Mouse (Mus musculus): ENCODE results near the gene Gpd1. TPM values are rescaled to one million over a fixed set of nuclear protein-coding genes. Genes with fewer than 3 reads are reported as not detected.
A peak's percentile ranks its signal among the peaks of the same experiment; 100 is the strongest.

The Gpd1 gene
- polyA plus RNA-seq, 1 experiment: 108 TPM

GRCm38 (mm10) chr15:99712666-99713559, 4.4 kb upstream of the Gpd1 start:
- no peak for DNase-seq
- no peaks in the 10 kb centered on the region for H3K27me3 ChIP-seq (ENCODE audit: control insufficient read depth, insufficient read depth, low read length)
- TF ChIP-seq CTCF (IDR thresholded peaks at IDR 0.05; ENCODE audit: borderline replicate concordance, control insufficient read depth, extremely low read depth, insufficient read depth, low read length, poor library complexity) (no peak), POLR2A (IDR thresholded peaks at IDR 0.05; ENCODE audit: control insufficient read depth, extremely low read depth, insufficient read depth, low read length, poor library complexity) (no peak)
- no peak overlapping the region for H3K4me3 ChIP-seq (ENCODE audit: control insufficient read depth, insufficient read depth, low read length)
- peaks cover 6% of the 10 kb centered on the region for H3K4me1 ChIP-seq (replicated peaks; ENCODE audit: control insufficient read depth, insufficient read depth, low read length)
- peaks cover 48% of the 10 kb centered on the region for H3K36me3 ChIP-seq (ENCODE audit: control insufficient read depth, insufficient read depth, low read length)
- WGBS: 92% methylated on average over 13 of the region's 13 CpGs
- H3K27ac ChIP-seq (ENCODE audit: control insufficient read depth, insufficient read depth, low read length): no peak overlapping the region

DNA sequence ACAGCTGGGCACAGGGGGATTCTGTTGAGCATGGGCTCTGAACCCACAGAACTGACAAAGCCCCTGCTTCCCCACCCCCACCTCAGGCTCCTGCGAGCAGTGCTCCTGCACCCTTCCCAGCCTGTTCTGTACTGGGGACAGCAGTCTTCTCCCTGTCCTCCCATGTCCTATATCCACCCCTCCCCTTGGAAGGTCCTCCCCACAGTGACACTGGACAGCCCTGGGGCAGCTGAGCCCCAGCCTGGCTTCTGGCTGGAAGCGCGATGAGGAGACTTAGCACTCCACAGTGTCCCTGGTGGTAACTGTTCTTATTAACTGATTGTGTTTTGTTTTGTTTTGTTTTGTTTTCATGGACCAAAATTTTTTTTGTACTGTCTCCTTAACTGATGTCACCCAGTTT, 3.7 kb upstream of the Gpd1 start:
- no peak for DNase-seq
- TF ChIP-seq POLR2A (IDR thresholded peaks at IDR 0.05; ENCODE audit: control insufficient read depth, extremely low read depth, insufficient read depth, low read length, poor library complexity) (no peak), CTCF (IDR thresholded peaks at IDR 0.05; ENCODE audit: borderline replicate concordance, control insufficient read depth, extremely low read depth, insufficient read depth, low read length, poor library complexity) (no peak)
- Histone ChIP-seq H3K27me3 (ENCODE audit: control insufficient read depth, insufficient read depth, low read length) (no peaks in the 10 kb centered on the region), H3K4me1 (replicated peaks; ENCODE audit: control insufficient read depth, insufficient read depth, low read length) (peaks cover 6% of the 10 kb centered on the region), H3K36me3 (ENCODE audit: control insufficient read depth, insufficient read depth, low read length) (peaks cover 41% of the 10 kb centered on the region), H3K27ac (ENCODE audit: control insufficient read depth, insufficient read depth, low read length) (no peak overlapping the region), H3K4me3 (ENCODE audit: control insufficient read depth, insufficient read depth, low read length) (no peak overlapping the region)
- 98% methylated on average over 3 of the region's 3 CpGs for WGBS

- 86% methylated on average over 4 of the region's 4 CpGs for WGBS
- DNase-seq: no peak
- Histone ChIP-seq H3K27me3 (ENCODE audit: control insufficient read depth, insufficient read depth, low read length) (no peaks in the 10 kb centered on the region), H3K4me1 (replicated peaks; ENCODE audit: control insufficient read depth, insufficient read depth, low read length) (peaks cover 6% of the 10 kb centered on the region), H3K4me3 (ENCODE audit: control insufficient read depth, insufficient read depth, low read length) (no peak overlapping the region), H3K36me3 (ENCODE audit: control insufficient read depth, insufficient read depth, low read length) (peaks cover 35% of the 10 kb centered on the region), H3K27ac (ENCODE audit: control insufficient read depth, insufficient read depth, low read length) (no peak overlapping the region)
- no peak for TF ChIP-seq CTCF (IDR thresholded peaks at IDR 0.05; ENCODE audit: borderline replicate concordance, control insufficient read depth, extremely low read depth, insufficient read depth, low read length, poor library complexity)
- TF ChIP-seq POLR2A (IDR thresholded peaks at IDR 0.05; ENCODE audit: control insufficient read depth, extremely low read depth, insufficient read depth, low read length, poor library complexity): no peak
Measured at GRCm38 (mm10) chr15:99714206-99714605, 3.1 kb upstream of the Gpd1 start.

GRCm38 (mm10) chr15:99714858-99715257, 2.5 kb upstream of the Gpd1 start:
- no peak overlapping the region for H3K4me3 ChIP-seq (ENCODE audit: control insufficient read depth, insufficient read depth, low read length)
- H3K27me3 ChIP-seq (ENCODE audit: control insufficient read depth, insufficient read depth, low read length): no peaks in the 10 kb centered on the region
- H3K4me1 ChIP-seq (replicated peaks; ENCODE audit: control insufficient read depth, insufficient read depth, low read length): peaks cover 6% of the 10 kb centered on the region
- peaks cover 29% of the 10 kb centered on the region for H3K36me3 ChIP-seq (ENCODE audit: control insufficient read depth, insufficient read depth, low read length)
- TF ChIP-seq CTCF (IDR thresholded peaks at IDR 0.05; ENCODE audit: borderline replicate concordance, control insufficient read depth, extremely low read depth, insufficient read depth, low read length, poor library complexity) (peak; percentile 78; the same call in 1 of the 2 replicates), POLR2A (IDR thresholded peaks at IDR 0.05; ENCODE audit: control insufficient read depth, extremely low read depth, insufficient read depth, low read length, poor library complexity) (no peak)
- DNase-seq: peak; percentile 72
- H3K27ac ChIP-seq (ENCODE audit: control insufficient read depth, insufficient read depth, low read length): no peak overlapping the region
- 70% methylated on average over 7 of the region's 7 CpGs for WGBS

- Histone ChIP-seq H3K36me3 (ENCODE audit: control insufficient read depth, insufficient read depth, low read length) (peaks cover 24% of the 10 kb centered on the region), H3K27me3 (ENCODE audit: control insufficient read depth, insufficient read depth, low read length) (no peaks in the 10 kb centered on the region), H3K4me1 (replicated peaks; ENCODE audit: control insufficient read depth, insufficient read depth, low read length) (peaks cover 6% of the 10 kb centered on the region), H3K27ac (ENCODE audit: control insufficient read depth, insufficient read depth, low read length) (no peak overlapping the region), H3K4me3 (ENCODE audit: control insufficient read depth, insufficient read depth, low read length) (no peak overlapping the region)
- no peak for DNase-seq
- TF ChIP-seq POLR2A (IDR thresholded peaks at IDR 0.05; ENCODE audit: control insufficient read depth, extremely low read depth, insufficient read depth, low read length, poor library complexity) (no peak), CTCF (IDR thresholded peaks at IDR 0.05; ENCODE audit: borderline replicate concordance, control insufficient read depth, extremely low read depth, insufficient read depth, low read length, poor library complexity) (no peak)
- 93% methylated on average over 13 of the region's 13 CpGs for WGBS
Measured at GRCm38 (mm10) chr15:99715361-99715865, 1.9 kb upstream of the Gpd1 start.

GRCm38 (mm10) chr15:99715982-99716746, 1.2 kb upstream of the Gpd1 start:
- no peak overlapping the region for H3K4me3 ChIP-seq (ENCODE audit: control insufficient read depth, insufficient read depth, low read length)
- H3K27me3 ChIP-seq (ENCODE audit: control insufficient read depth, insufficient read depth, low read length): no peaks in the 10 kb centered on the region
- peaks cover 17% of the 10 kb centered on the region for H3K36me3 ChIP-seq (ENCODE audit: control insufficient read depth, insufficient read depth, low read length)
- WGBS: 91% methylated on average over 11 of the region's 11 CpGs
- TF ChIP-seq CTCF (IDR thresholded peaks at IDR 0.05; ENCODE audit: borderline replicate concordance, control insufficient read depth, extremely low read depth, insufficient read depth, low read length, poor library complexity): no peak
- TF ChIP-seq POLR2A (IDR thresholded peaks at IDR 0.05; ENCODE audit: control insufficient read depth, extremely low read depth, insufficient read depth, low read length, poor library complexity): no peak
- no peak overlapping the region for H3K27ac ChIP-seq (ENCODE audit: control insufficient read depth, insufficient read depth, low read length)
- H3K4me1 ChIP-seq (replicated peaks; ENCODE audit: control insufficient read depth, insufficient read depth, low read length): peaks cover 6% of the 10 kb centered on the region
- DNase-seq: no peak

Data from thymus, adult 2 months (tissue).